Mouse (Mus musculus) heart, embryonic 11.5 days (tissue): Measurements from ENCODE around the gene Mbnl2. TPM values are rescaled to one million over a fixed set of nuclear protein-coding genes. Genes with fewer than 3 reads are reported as not detected.

Source experiments
- ATAC-seq: fragments of 200-750 bp; cut with Nextera tagmentation; replicated peaks from 2 replicates; pipeline ENCODE4 v1.8.0; 2017; ENCODE audit warnings: moderate library complexity; ENCODE audit not compliant: insufficient number of reproducible peaks, low FRiP score, low TSS enrichment
- H3K27ac ChIP-seq: fragments of 300-500 bp; sonication (generic); 2 replicates; pipeline ENCODE4 v1.5.1; 2014; ENCODE audit warnings: mild to moderate bottlenecking, low read depth, low read length
- H3K27me3 ChIP-seq: fragments of 300-500 bp; sonication (generic); 2 replicates; pipeline ENCODE4 v1.6.1; 2014; ENCODE audit warnings: mild to moderate bottlenecking, low read length, mixed read lengths; ENCODE audit not compliant: control insufficient read depth, insufficient read depth
- H3K36me3 ChIP-seq: fragments of 300-500 bp; sonication (generic); 2 replicates; pipeline ENCODE4 v1.6.1; 2014; ENCODE audit warnings: mild to moderate bottlenecking, low read length, moderate library complexity, mixed read lengths; ENCODE audit not compliant: control insufficient read depth, insufficient read depth
- H3K4me1 ChIP-seq: fragments of 300-500 bp; sonication (generic); 2 replicates; pipeline ENCODE4 v1.6.1; 2014; ENCODE audit warnings: low read length; ENCODE audit not compliant: control insufficient read depth, insufficient read depth
- H3K4me2 ChIP-seq: fragments of 300-500 bp; sonication (generic); 2 replicates; pipeline ENCODE4 v1.6.1; 2014; ENCODE audit warnings: mild to moderate bottlenecking, moderate library complexity
- H3K4me3 ChIP-seq: fragments of 300-500 bp; sonication (generic); 2 replicates; pipeline ENCODE4 v1.5.1; 2014; ENCODE audit warnings: low read depth, low read length
- H3K9ac ChIP-seq: fragments of 300-500 bp; sonication (generic); 2 replicates; pipeline ENCODE4 v1.6.1; 2014; ENCODE audit warnings: mild to moderate bottlenecking, low read depth, low read length, moderate library complexity
- H3K9me3 ChIP-seq: fragments of 300-500 bp; sonication (generic); replicated peaks from 2 replicates; pipeline ENCODE4 v1.6.1; 2016; ENCODE audit warnings: low read length; ENCODE audit not compliant: control insufficient read depth
- WGBS: fragments of 180-500 bp; shearing (Covaris S2); extraction: QIAGEN DNeasy Blood & Tissue Kit; methylation state at CpG from one replicate; pipeline ENCODE4 v1.1.7; 2014; ENCODE audit not compliant: insufficient replicate concordance; 5-methylcytosine and 5-hydroxymethylcytosine counted together
- polyA plus RNA-seq: library from polyadenylated mRNA; unstranded; fragments of >200 nt; fragmentation: Nextera tagmentation; extraction: Ambion mirVana; gene quantifications from 2 replicates; pipeline ENCODE4 v1.2.1, GENCODE M21; 2014

The Mbnl2 gene
- polyA plus RNA-seq, 1 experiment from 2014 or later = 107 TPM

DNA sequence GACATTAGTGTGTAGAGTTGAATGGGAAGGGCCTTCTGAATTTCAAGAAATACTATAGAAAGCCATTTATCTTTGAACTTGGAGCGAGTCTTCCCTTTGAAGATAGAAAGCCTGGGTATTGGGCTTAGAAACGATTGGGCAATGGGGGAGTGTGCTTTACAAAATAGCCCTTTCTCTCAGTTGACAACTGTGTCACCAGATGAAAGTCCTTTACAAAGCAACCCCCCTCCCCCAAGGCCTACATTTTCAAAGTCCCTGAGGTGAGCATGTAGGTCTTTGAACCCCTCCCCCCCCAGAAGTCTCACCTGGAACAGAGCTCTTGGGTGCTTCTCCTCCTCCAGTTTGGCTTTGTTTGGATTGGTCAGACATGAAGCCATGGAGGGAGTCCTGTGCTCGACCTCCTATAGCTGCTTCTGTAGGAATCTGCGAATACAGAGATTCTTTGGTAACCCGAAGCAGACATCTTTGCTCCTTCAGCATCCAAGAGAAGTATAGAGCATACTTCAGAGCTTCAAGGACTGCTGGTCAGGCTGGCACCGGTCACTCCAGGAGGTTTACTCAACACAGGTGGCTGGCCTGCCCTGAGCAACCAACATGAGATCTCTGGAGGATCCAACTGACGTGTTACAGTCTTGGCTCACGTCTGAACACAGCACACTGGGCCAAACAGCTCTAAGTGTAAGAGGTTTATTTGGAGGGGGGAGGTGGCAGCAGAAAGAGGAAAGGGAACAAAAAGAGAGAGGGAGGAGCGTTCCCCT, 43.7 kb downstream of the Mbnl2 start:
- Histone ChIP-seq H3K4me2 (no peak overlapping the region), H3K4me3 (no peak overlapping the region), H3K27me3 (no peaks in the 10 kb centered on the region), H3K27ac (no peak overlapping the region), H3K9ac (no peak overlapping the region), H3K9me3 (no peaks in the 10 kb centered on the region), H3K36me3 (0 out of 2 replicates have a peak, but pooled peaks cover 2% of the 10 kb centered on the region), H3K4me1 (peaks cover 32% of the 10 kb centered on the region)
- 67% methylated on average over 9 of the region's 9 CpGs for WGBS
- ATAC-seq = no peak

DNA sequence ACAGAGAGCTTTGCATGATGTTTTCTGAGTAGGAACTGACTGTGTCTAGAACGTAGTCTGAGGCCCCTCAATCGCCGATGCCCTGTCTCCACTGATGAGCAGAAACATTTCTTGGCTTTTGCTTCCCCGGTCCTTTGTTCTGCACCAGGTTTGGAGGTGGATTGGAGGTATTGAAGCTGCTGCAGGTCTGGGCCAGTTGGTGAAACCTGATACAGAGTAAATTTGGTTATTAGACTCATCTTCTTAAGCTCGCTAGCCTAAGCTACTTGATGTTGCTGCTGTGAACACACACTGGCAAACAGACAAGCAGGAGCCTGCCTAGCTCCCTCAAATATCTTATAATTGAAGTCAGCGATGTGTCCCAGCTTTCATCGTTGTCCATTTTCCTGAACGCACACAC, 46.6 kb downstream of the Mbnl2 start:
- Histone ChIP-seq H3K4me3 (no peak overlapping the region), H3K36me3 (0 out of 2 replicates have a peak, but pooled peaks cover 2% of the 10 kb centered on the region), H3K27ac (no peak overlapping the region), H3K9me3 (no peaks in the 10 kb centered on the region), H3K27me3 (no peaks in the 10 kb centered on the region), H3K4me1 (peaks cover 29% of the 10 kb centered on the region), H3K4me2 (no peak overlapping the region), H3K9ac (no peak overlapping the region)
- 88% methylated on average over 8 of the region's 8 CpGs for WGBS
- ATAC-seq = no peak

DNA sequence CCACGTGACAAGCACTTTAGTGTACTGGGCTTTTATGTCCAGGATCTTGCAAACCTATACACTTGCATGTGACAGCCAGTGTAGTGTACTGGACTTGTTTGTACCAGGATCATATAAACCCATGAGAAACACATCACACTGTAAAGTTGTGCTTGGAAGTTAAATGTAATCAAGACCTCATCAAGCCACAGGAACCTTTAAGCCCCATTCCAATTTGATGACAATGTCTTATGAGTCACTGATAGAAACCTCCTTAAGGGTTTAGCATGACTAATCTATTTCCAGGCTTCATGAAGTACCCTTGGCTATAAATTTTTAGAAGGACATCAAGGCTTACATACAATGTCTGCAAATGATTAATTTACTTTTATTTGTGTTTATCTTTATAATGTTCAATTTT, 47.6 kb downstream of the Mbnl2 start:
- no peak overlapping the region for H3K9ac ChIP-seq
- no peak for ATAC-seq
- H3K4me3 ChIP-seq = no peak overlapping the region
- H3K27ac ChIP-seq = no peak overlapping the region
- H3K9me3 ChIP-seq = no peaks in the 10 kb centered on the region
- no peak overlapping the region for H3K4me2 ChIP-seq
- WGBS = 75% methylated on average over 1 of the region's 1 CpGs
- H3K36me3 ChIP-seq = 0 out of 2 replicates have a peak, but pooled peaks cover 2% of the 10 kb centered on the region
- no peaks in the 10 kb centered on the region for H3K27me3 ChIP-seq
- H3K4me1 ChIP-seq = peaks cover 29% of the 10 kb centered on the region

DNA sequence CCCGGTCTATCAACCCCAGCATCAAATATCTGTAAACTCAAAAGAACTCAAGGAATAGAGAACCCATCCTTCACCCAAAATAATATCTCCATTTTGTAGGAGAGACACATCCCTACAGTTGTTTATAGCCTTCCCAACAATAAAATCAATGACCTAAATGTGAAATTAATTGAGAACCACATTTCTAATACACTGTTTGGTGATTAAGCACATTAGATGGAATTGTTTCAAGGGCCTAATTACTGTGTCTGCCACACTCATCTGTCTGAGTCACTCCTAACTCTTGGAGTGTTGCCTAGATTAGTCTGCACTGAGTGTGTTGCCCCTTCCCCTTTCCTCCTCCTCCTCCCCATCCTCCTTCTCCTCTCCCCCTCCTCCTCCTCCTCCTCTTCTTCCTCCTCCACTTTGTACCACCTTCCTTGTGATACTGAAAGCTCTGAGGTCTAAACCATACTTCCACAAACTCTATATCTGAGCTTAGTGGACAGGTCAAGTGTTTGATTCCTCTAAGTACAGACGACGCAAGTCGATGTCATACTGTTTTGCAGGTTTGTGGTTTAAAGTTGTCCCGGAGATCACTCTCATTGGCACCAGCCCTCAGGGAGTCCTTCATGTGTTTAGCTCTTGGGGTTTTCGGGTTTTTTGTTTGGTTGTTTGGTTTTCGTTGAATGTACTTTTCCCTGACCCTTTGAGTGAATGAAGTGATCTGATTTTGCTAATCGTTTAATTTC, 48.8 kb downstream of the Mbnl2 start:
- Histone ChIP-seq H3K4me3 (no peak overlapping the region), H3K36me3 (0 out of 2 replicates have a peak, but pooled peaks cover 2% of the 10 kb centered on the region), H3K4me1 (peaks cover 25% of the 10 kb centered on the region), H3K4me2 (no peak overlapping the region), H3K9me3 (no peaks in the 10 kb centered on the region), H3K27ac (no peak overlapping the region), H3K27me3 (no peaks in the 10 kb centered on the region), H3K9ac (no peak overlapping the region)
- 83% methylated on average over 8 of the region's 8 CpGs for WGBS
- ATAC-seq = no peak

DNA sequence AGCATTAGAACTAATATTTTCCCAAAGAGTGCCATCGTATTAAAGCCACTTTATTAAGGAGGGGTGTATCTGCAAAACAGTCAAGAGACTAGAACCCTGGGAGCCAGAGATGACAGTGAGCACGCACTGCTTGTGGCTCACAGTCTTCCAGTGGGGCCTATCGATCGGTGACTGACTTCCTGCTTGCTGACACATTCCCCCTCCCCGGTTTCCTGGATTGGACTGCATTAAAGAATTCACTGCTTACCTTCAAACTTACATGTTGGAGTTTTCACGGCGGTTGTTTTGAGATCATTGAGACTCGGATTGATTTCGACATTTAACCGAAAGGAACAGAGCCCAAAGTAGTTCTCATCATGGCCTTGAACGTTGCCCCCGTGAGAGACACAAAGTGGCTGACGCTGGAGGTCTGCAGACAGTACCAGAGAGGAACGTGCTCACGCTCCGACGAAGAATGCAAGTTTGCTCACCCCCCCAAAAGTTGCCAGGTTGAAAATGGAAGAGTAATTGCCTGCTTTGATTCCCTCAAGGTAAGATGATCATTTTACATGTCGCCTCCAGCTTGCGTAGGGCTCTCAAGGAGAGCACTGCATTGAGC, 49.5 kb downstream of the Mbnl2 start:
- H3K9me3 ChIP-seq = no peaks in the 10 kb centered on the region
- H3K27me3 ChIP-seq = no peaks in the 10 kb centered on the region
- no peaks in the 10 kb centered on the region for H3K36me3 ChIP-seq
- H3K27ac ChIP-seq = no peak overlapping the region
- ATAC-seq = no peak
- H3K4me2 ChIP-seq = no peak overlapping the region
- 82% methylated on average over 19 of the region's 19 CpGs for WGBS
- no peak overlapping the region for H3K9ac ChIP-seq
- H3K4me3 ChIP-seq = no peak overlapping the region
- H3K4me1 ChIP-seq = peaks cover 18% of the 10 kb centered on the region; the same call in 1 of the 2 replicates

DNA sequence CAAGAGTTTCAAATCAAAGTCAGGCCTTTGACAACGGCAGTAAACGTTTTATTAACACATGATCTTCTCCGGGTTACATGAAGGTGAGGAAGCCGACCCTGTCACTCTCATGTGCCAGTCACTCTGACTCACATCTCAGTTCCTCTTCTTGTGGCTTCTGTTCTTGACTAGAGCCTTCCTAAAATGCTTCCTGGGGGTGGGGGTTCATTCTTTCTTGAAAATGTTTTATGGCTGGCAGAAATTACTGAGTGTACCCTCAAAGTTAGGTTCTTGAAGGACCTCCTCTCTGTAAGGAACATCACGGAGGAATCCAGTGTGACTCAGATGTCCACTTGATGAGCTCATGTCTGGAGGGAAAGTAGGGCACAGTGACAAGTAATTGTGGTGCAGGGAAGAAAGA, 50.2 kb downstream of the Mbnl2 start:
- Histone ChIP-seq H3K4me1 (peaks cover 23% of the 10 kb centered on the region), H3K9me3 (no peaks in the 10 kb centered on the region), H3K27ac (no peak overlapping the region), H3K27me3 (no peaks in the 10 kb centered on the region), H3K4me3 (no peak overlapping the region), H3K36me3 (no peaks in the 10 kb centered on the region), H3K9ac (no peak overlapping the region), H3K4me2 (no peak overlapping the region)
- 77% methylated on average over 5 of the region's 5 CpGs for WGBS
- ATAC-seq = no peak

DNA sequence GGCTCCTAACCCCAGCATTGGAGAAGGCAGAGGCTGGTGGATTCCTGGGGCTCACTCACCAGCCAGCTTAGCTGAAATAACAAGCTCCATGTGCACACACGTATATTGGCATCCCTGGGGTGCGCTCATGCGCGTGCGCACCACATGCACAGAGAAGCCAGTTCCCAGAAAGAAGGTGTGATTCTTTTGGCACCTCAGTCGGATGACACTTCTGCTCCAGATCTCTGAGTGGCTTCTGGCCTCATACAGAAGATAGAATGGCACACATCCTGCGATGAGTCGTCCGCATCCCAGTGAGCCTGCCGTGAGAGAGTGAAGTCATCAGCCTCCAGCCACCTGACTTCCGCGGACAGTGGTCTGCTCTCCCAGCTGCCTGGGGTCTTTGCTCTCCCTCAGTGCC, 55.0 kb downstream of the Mbnl2 start:
- no peaks in the 10 kb centered on the region for H3K9me3 ChIP-seq
- ATAC-seq = 0 out of 2 replicates have a peak, but pooled peaks have one; percentile 25
- 57% methylated on average over 12 of the region's 12 CpGs for WGBS
- H3K9ac ChIP-seq = no peak overlapping the region
- H3K4me2 ChIP-seq = no peak overlapping the region
- peaks cover 30% of the 10 kb centered on the region for H3K4me1 ChIP-seq
- no peaks in the 10 kb centered on the region for H3K36me3 ChIP-seq
- no peaks in the 10 kb centered on the region for H3K27me3 ChIP-seq
- H3K27ac ChIP-seq = 0 out of 2 replicates have a peak overlapping the region, but pooled peaks have one; percentile 10
- H3K4me3 ChIP-seq = no peak overlapping the region

DNA sequence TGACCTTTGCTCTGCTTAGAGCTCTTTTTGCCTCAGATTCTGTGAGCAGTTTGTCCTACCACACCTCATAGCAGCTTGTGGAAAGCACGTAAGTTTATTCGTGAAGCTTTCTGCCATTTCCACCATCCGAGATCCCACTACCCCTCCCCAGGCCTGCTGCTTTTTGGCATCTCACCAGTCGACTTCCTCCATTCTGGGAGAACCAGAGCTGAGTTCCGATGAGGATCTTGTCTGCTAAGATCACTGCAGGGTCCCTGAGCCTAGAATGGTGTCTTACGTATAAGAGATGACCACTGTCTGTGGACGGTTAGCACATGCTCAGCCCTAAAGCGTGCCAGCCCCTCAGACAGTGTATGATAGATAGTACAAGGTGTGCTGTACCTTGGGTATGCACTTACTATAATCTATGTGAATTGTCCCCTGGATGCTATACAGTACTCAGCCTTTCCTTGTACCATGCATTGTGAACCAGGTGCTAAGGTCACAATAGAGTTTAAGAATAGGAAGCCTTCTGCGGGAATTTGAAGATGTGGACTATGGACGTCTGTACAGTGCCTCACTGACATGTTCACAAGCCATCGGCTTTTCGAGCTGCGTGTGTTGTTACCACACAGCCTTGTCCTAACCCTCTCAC, 55.5 kb downstream of the Mbnl2 start:
- Histone ChIP-seq H3K9ac (no peak overlapping the region), H3K4me1 (peaks cover 31% of the 10 kb centered on the region), H3K36me3 (no peaks in the 10 kb centered on the region), H3K4me3 (no peak overlapping the region), H3K9me3 (no peaks in the 10 kb centered on the region), H3K27ac (0 out of 2 replicates have a peak overlapping the region, but pooled peaks have one; percentile 10), H3K4me2 (no peak overlapping the region), H3K27me3 (no peaks in the 10 kb centered on the region)
- no peak for ATAC-seq
- 82% methylated on average over 13 of the region's 13 CpGs for WGBS
